Mouse (Mus musculus) adrenal gland, postnatal 10 days (tissue): ENCODE data around the gene Nlrp10. TPM values are rescaled to one million over a fixed set of nuclear protein-coding genes. Genes with fewer than 3 reads are reported as not detected.

ENCODE experiments used
- DNase-seq: peaks from one replicate; pipeline ENCODE4 v3.0.0; 2021; ENCODE audit warnings: mixed read lengths
- total RNA-seq, 2 experiments: library from RNA; stranded (reverse); gene quantifications; 2 replicates each; pipeline ENCODE4 v1.2.3; 2021

The Nlrp10 gene
- total RNA-seq, 2 experiments from 2014 or later = 0.24 to 0.33 TPM

DNA sequence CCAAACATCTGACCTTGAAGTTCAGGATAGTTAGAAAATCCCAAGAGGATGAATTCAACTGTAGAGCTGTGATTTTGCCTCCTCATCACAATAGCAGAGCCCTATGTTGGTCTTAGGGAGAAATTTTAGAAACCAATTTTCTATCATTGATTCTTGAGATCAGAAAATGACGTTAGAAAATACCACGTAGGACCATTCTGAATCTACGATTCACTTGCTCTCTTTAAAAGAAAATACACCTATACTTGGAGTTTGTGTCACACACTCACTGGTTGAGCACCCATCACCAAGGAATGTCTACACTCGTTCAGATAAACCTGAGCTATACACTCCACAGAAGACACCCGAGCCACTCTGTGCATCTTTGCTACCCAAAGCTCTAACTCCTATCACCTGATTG, 35.7 kb downstream of the Nlrp10 start, which contains the start of gene Olfr519:
Gene Olfr519, minus strand, starts transcription at position 101 of the 400 bp plus-strand sequence.
- no peak for DNase-seq

DNA sequence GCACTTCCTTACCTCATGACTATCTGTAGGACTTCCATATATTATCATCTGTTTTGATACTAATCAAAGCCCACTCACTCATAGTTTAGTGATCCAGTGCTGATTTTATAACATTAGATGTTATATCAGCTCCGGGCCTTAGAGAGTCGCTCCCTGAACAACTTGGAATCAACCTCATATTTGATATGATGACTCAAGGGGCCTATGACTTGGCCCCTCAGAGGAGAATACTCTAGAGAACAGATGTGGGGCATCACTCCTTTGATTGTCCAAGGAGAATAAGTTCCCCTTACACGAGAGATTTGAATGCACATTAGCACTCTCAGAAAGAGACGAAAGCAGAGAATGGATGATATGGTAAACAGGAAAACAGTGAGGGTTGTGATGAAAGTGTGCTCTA, 45.1 kb downstream of the Nlrp10 start, which contains the start of gene Olfr518:
Gene Olfr518, minus strand, starts transcription at position 101 of the 400 bp plus-strand sequence.
- DNase-seq = no peak

DNA sequence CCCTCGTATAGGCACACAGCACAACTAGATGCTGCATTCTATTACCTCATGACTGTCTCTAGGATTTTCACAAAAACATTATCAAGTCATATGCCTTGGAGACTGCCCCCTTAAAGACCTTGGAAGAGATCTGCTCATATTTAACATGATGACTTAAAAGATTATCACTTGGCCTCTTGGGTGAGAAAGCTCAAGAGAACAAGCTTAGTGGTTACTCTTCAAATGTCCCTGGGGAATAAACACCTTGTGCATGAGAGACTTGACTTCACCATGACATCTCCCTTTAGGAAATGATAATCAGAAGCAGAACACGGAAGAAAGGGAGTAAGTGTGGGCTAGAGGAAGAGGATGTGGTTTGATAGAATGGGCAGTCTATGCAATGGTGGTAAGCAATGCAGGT, 57.7 kb downstream of the Nlrp10 start, which contains the start of gene Olfr517:
Gene Olfr517, minus strand, starts transcription at position 101 of the 400 bp plus-strand sequence.
- DNase-seq = no peak

Other genes starting within 250 kb of the Nlrp10 start
- not detected for gene Olfr512, start 216.9 kb downstream of the Nlrp10 start, total RNA-seq
- gene Olfr513, start 179.2 kb downstream of the Nlrp10 start, total RNA-seq = not detected
- not detected for gene Olfr514, start 104.2 kb downstream of the Nlrp10 start, total RNA-seq
- gene Olfr516, start 79.6 kb downstream of the Nlrp10 start, total RNA-seq = not detected
- not detected for gene Olfr517, start 57.8 kb downstream of the Nlrp10 start, total RNA-seq
- gene Olfr518, start 45.2 kb downstream of the Nlrp10 start, total RNA-seq = not detected
- gene Olfr519, start 35.8 kb downstream of the Nlrp10 start, total RNA-seq = not detected
- 100 to 1,000 TPM; 156 to 162 TPM for gene Eif3f, start 4.2 kb upstream of the Nlrp10 start, total RNA-seq
- gene Tub, start 20.2 kb upstream of the Nlrp10 start, total RNA-seq = 10 to 100 TPM; 20.7 to 27.5 TPM
- 10 to 100 TPM; 15.2 to 15.4 TPM for gene Ric3, start 153.2 kb upstream of the Nlrp10 start, total RNA-seq
- gene Lmo1, start 245.0 kb upstream of the Nlrp10 start, total RNA-seq = 10 to 100 TPM in 1 of 2 experiments, 1 to 10 TPM in 1; 8.1 to 12.5 TPM